Mouse (Mus musculus): ENCODE measurements around the gene Sik3.

- no peak for TF ChIP-seq CTCF (IDR thresholded peaks at IDR 0.05)
- TF ChIP-seq EP300 (IDR thresholded peaks at IDR 0.05) = no peak
These were observed 202.3 kb downstream of the Sik3 start for GRCm38 (mm10) chr9:46214946-46215337.

All from lung, postnatal 0 days (tissue).